Mouse (Mus musculus) spleen, adult 12 weeks (tissue): ENCODE measurements around the gene Hist2h3c2.
"Not testable (repeated sequence)": the region's sequence is repeated elsewhere in the genome, so short reads cannot be mapped to it uniquely, and the experiment has no call there.

ENCODE experiments used
- DNase-seq: peaks from one replicate; pipeline ENCODE4 v3.0.0; 2022; ENCODE audit warnings: low spot score

Hist2h3c2 gene

DNA sequence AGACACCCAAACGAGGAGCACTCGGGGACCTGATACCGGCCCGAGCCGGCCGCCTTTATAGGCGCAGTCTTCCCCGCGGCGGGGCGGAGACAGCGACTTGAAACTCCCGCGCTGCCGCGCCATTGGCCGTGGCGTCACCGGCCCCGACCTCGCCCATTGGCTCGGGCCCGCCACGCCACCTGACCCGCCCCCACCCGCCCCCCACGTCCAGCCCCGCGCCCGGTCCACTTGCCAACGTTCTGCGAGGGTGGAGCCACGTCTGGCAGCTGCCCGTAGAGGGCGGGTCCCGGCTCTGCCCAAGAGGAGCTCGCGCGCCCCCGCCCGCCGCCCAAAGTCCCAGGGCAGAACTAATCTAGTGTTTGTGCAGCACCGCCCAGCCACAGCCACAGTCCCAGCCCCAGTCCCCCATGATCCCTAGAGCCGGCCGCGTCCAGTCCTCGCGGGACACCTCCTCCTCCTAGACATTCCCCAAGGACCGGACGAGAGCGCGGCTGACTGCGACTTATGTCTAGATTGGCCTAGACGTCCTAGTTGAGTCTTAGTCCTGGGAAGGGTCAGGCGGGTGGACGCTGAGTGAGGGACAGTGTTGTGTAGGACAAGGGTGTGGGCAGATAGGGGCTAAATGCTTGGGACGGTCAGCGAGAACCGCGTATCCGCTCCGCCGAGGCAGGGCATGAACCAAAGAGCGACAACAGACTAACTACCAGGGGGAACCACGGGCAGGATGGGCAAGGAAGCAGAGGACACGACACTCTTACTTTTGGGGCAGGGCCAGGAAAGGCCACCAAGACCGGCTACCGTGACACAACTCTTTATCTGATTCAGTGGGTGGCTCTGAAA lies at the start of gene Hist2h3c2:
TSS of gene Hist2h3c2 (minus strand) at position 174 of the 840 bp plus-strand sequence.
- peak; percentile 80 for DNase-seq

DNA sequence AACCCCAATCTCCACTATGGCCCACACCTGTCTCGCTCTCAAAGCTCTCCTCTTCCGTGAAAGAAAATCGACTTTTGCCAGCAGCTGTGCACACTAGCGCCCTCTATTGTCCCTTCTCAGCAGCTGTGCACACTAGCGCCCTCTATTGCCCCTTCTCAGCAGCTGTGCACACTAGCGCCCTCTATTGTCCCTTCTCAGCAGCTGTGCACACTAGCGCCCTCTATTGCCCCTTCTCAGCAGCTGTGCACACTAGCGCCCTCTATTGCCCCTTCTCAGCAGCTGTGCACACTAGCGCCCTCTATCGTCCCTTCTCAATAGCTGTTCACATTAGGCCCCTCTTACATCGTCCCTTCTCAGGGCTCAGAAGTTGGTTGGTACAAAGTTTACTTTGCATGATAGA lies 48.4 kb upstream of the Hist2h3c2 start:
- not testable (repeated sequence) for DNase-seq

- DNase-seq = no peak
Observed at GRCm38 (mm10) chr3:96284457-96284856, 45.5 kb upstream of the Hist2h3c2 start.

- DNase-seq = no peak
Observed at GRCm38 (mm10) chr3:96280660-96281059, 41.7 kb upstream of the Hist2h3c2 start.

DNA sequence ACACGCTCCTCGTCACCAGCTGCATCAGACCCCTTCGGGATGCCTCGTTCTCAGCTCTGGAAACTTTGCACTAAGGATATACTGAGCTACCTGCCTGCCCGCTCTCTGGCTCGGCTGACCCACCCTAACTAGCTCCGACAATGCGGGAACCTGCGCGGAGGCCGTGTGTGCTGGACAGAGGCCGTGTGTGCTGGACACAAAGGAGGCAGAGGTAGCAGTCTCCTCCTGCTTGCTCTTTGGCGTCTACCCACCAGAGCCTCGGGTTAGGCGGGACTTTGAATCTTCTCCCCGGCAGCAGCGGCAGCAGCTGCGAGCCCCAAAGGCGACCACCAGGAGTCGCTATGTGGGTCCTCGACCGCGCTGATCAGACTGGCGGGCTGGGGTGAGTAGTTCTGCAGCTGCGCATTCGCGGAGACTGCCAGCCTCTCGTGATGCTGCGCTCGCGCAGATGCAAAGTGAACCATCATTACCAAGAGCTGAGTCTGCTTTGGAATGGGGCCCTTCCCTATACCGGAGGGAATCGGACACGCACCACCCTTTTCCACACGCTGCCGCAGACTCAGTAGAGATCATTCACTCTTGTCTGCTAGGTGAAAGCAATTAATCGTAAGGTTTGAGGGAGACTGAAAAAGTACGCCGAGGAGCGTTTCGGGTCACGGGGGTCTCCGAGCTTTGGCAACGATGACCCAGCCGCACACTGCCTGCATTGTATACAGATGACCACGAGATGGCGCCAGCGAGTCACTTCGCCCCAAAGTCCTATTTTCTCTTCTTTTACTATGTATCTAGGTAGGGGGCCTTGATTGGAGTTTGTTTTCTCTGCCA lies 39.1 kb upstream of the Hist2h3c2 start:
- peak; percentile 86 for DNase-seq

GRCm38 (mm10) chr3:96277428-96277799 lies 38.5 kb upstream of the Hist2h3c2 start:
- DNase-seq = peak; percentile 49

DNA sequence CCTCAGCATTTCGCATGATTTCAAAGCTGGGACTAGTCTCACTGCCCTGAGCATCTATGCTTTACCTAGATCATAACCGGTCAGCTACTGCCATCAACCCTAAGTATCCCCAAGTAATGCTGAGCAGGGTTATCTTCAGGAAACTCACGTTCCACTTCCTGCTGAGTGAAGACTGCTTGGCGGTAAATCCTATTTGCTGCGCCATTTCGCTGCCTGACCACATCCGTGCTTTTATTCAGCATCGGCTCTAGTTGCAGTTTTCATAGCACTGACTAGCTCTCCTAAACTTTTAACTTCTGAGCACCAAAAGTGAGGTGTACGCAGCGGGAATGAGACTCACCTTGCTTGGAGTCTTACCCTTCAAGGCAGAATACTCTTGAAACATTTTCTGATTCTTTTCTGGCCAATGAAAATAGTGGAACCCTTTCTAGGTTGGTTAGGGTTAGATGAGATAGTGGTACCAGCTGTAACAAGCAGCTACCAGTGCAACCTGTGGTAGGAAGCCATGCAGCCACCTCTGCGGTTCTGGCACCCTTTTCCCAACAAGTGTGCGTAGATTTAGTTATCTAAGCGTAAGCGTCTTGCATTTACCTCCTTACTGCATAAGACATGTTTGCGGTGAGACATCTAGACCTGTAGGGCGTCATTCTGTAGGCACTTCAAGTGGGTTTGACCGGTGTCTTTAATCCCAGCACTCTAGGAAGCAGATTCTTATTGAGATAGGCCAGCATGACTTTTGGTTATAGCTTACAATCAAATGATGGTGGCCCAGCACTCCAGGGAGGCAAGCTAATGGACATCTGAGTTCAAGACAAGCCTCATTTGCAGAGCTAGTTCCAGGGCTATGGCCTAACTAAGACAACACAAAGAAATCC lies 34.9 kb upstream of the Hist2h3c2 start:
- peak; percentile 45 for DNase-seq

DNA sequence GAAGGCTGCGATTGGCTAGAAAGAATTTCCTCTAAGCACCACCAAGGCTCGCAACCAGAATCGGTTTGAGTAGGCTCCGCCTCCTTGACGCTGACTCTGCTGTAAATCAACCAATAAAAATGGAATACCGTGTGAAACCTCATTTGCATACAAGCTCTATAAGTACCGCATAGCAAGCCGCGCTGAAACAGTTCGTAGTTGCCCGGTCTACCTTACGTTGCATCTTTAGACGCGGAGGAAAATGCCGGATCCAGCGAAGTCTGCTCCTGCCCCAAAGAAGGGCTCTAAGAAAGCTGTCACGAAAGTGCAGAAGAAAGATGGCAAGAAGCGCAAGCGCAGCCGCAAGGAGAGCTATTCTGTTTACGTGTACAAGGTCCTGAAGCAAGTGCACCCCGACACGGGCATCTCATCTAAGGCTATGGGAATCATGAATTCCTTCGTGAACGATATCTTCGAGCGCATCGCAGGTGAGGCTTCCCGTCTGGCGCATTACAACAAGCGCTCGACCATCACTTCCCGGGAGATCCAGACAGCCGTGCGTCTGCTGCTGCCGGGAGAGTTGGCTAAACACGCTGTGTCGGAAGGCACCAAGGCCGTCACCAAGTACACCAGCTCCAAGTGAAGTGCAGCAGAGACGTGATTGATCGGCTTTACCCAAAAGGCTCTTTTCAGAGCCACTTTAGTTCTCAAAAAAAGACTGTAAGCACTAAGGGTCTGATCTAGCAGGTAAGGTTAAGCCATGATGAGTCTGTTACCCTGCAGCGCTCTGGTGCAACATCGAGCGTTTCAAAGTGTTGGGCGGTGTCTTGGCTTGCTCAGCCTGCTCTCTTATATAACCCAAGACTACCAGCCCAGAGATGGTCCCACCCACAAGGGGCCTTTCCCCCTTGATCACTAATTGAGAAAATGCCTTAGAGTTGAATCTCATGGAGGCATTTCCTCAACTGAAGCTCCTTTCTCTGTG lies 30.9 kb upstream of the Hist2h3c2 start, which contains the start of gene Hist2h2bb:
TSS of gene Hist2h2bb (plus strand) at position 242 of the 964 bp plus-strand sequence.
- peak; percentile 92 for DNase-seq

DNA sequence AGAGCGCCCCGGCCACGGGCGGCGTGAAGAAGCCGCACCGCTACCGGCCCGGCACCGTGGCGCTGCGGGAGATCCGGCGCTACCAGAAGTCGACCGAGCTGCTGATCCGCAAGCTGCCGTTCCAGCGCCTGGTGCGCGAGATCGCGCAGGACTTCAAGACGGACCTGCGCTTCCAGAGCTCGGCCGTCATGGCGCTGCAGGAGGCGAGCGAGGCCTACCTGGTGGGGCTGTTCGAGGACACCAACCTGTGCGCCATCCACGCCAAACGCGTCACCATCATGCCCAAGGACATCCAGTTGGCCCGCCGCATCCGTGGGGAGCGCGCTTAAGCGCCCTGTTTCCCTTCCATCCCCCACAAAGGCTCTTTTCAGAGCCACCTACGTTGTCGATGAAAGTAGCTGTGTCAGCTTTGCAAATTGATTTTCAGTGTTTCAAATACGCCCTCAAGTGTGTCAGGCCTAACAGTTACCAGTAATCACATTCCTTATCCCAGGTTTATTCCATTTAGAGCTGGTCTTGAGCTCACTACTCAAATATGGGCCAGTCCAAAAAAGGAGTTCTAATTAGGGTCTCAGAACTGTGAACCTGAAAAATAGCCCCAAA lies 29.9 kb upstream of the Hist2h3c2 start:
- DNase-seq = peak; percentile 63

DNA sequence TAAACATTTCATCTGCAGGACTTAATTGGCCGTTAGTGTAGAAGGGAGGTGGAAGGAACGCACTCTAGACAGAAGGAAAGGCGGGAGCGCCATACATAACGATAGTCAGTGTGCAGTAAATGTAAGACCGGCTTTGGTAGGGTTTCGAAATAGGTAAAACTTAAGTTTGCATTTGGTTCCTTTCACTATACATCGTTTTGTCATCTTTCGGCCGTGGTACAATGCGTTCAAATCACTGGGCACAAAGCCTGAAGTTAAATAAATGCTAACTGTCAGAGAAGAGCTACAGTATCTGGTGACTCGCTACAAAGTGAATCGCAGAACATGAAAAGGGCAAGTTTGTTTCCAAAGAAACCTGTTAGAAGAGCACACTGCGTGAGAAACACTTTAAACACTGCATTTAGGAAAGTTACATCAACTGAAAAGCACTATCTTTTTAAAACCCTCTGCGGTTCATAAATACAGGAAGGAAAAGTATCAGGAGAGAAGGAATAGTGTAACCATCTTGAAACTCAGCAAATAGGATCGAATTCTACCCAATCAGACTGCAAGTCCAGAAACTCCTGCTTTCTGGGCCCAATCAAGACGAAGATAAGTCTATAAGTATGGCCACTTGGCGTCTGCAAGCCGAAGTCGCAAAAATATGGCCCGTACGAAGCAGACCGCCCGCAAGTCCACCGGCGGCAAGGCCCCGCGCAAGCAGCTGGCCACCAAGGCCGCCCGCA lies 29.3 kb upstream of the Hist2h3c2 start, which contains the start of gene Hist2h3b:
TSS of gene Hist2h3b (plus strand) at position 604 of the 725 bp plus-strand sequence.
- DNase-seq = peak; percentile 81

GRCm38 (mm10) chr3:96267541-96267940 lies 28.6 kb upstream of the Hist2h3c2 start:
- no peak for DNase-seq

DNA sequence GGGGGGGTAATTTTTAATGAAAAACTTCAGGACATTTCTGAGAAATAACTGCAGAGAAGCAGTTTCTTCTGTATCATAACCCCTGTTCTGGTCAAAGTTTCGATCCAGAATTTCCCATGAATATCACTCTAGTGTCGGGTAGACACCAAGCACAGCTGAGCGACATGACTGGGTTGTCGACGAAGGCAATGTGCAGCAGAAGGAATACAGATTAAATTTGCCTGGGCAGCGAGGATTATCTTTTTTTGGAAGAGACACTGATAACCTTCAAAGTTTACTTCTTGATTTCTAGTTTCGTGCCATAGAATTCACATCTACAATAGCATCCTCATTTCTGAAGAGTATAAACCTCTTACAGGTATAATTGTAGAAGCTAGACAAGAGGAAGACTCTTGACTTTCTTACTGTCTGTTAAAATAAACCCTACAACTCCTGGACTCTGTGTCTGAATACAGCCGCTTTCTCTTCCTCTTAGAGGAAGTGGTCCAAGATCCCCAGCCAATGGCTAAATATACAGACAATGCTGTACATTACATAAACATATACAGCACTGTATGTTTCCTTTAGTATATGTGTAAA lies 27.3 kb upstream of the Hist2h3c2 start:
- DNase-seq = no peak

- no peak for DNase-seq
Observed at GRCm38 (mm10) chr3:96264404-96264949, 25.6 kb upstream of the Hist2h3c2 start.

GRCm38 (mm10) chr3:96263558-96264403 lies 24.9 kb upstream of the Hist2h3c2 start:
- DNase-seq = peak; percentile 57

DNA sequence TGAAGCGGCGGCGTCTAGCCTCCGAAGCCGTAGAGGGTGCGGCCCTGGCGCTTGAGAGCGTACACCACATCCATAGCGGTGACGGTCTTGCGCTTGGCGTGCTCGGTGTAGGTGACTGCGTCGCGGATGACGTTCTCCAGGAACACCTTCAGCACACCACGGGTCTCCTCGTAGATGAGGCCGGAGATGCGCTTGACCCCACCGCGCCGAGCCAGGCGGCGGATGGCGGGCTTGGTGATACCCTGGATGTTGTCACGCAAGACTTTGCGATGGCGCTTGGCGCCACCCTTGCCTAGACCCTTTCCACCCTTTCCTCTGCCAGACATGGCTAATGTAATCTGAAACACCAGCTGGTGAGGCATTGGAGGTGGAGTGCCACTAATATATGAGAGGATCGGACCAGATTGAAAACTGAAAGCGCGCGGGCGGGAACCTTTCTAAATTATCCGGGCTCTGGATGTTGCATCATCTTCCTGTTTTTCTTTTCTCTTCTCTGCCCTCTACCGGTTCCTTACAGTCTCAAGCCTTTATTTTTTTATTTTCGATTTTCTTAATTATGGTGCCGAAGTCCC lies 24.1 kb upstream of the Hist2h3c2 start, which contains the start of gene Hist2h4:
TSS of gene Hist2h4 (minus strand) at position 333 of the 572 bp plus-strand sequence.
- DNase-seq = peak; percentile 97

DNA sequence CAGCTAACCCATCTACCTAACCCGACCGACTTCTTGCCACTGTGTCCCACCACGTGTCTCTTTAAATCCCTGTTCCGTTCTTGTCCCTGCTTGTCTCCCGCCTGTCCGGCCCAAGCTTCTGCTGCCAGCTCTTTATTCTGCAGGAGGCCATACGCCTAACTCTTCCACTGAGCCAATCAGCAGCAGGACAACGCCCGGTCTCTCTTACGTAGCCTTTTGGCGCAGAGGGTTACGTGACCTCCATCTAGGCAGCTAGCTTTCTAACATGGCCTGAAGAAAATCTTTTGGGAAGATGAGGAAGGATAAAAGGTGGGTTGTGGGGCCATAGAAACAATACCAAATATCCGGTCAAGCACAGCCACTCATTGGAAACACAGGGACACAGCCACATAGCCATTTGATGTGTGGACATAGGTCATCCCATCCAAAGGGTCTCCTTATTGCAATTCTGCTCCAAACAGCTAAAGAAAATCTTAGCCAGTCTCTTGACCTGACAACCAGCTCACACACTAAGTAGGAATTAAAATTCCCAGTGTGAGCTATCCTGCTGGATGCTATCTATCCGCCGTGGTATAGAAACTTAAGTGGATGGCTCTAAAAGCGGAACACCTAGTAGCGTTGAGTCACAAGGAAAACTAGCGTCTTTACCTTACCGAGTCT lies 23.4 kb upstream of the Hist2h3c2 start:
- DNase-seq = peak; percentile 79

- DNase-seq = no peak
Observed at GRCm38 (mm10) chr3:96261623-96262022, 22.7 kb upstream of the Hist2h3c2 start.
